Mouse (Mus musculus) left cerebral cortex, adult 11 months (tissue): ENCODE measurements around the gene Adamts18.

Experiments
- DNase-seq: peaks from one replicate; pipeline ENCODE4 v3.0.0; 2022; ENCODE audit warnings: low spot score

The Adamts18 gene

DNA sequence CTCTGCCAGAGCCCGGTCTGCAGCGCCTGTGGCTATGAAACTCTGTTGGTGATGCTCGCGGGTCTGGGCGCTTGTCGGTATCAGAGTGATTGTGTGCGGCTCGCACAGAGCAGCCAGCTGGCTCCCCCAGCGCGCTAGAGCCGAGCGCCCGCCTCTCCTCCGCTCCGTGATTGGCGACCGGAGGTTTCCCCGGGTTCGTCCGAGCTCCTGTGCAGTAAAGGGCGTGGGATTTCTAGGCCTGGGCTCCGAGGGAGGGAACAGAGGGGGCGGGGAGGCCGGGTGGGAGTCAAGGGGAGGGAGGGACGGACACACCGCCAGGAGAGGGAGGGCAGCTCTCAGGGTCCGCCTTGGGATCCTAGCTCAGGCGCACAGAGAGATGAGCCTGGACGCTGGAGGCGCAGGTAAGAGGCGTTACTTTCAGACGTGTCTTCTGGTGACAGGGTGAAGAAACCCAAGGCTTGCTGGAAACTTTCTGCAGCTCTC lies at the start of gene Adamts18:
Adamts18 (minus strand) TSS at position 86 of the 483 bp plus-strand sequence.
- DNase-seq: no peak

DNA sequence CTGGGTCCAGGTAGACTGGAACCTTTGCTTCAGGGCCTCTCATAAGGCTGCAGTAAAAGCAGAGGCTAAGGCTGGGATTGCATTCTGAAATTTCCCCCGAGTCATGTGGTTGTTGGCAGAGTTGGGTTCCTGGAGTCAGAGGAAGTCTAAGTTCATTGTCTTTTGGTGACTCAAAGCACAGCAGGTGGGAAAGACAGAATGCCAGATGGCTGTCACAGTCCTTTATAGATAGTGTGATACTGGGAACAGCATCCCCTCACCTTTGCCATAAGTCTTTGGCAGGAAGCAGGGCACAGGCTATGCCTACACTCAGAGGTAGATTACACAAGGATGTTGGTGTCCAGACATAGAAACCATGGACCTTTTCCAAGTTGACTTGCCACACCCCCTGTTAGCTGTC lies 47.9 kb upstream of the Adamts18 start:
- no peak for DNase-seq

DNA sequence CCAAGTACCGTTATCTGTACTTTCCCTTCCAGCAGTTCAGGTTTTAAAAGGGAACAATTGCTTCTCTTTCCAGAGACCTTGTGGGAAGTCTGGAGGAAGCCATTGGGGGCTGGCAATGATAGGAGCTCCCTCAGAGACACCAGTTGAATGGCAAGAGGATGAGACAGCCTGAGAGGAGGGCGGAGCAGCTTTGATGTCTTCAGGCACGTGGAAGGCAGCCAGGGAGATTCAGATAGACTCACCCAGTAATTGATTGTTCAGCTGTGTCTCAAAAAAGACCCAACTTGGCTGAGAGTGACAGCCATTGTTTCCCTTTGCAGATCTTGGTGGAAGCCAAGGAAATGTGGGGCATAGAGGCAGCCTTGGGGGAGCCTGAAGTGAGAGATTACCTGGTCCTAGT lies 42.8 kb upstream of the Adamts18 start:
- DNase-seq: no peak

DNA sequence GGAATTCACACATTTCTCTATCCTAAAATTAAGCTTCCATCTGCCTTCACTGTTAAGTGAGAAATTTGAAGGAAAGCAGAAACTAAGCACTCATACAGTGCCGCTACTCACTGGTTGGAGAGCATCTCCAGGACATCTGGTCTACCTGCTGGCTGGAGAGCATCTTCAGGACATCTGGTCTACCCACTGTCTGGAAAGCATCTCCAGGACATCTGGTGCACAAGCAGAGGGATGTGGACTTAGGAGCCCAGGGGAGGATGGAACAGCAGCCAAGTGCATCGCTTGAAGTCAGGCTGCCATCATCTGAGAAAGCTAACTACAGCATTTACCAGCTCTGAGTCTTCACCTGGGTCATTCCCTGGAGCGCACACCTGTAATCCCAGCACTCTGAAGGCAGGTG lies 38.0 kb upstream of the Adamts18 start:
- DNase-seq: no peak

DNA sequence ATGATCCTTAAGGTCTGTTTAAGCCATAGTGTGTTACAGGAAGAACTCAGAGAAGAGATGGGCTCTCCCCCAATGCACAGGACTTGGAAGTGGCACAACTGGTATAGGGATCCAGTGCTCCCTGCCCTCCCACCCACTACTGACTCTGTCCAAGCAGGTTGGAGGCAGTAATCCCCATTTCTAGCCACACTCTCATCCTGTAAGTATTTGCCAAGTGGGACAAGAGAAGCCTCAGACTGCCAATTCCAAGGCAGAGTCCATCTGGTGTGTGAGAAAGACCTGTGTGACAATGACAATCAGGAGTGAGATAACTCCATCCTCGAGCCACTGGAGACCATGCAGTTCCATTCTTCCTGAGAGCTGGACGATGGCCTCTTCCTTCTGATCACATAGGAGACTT lies 36.6 kb upstream of the Adamts18 start:
- no peak for DNase-seq

DNA sequence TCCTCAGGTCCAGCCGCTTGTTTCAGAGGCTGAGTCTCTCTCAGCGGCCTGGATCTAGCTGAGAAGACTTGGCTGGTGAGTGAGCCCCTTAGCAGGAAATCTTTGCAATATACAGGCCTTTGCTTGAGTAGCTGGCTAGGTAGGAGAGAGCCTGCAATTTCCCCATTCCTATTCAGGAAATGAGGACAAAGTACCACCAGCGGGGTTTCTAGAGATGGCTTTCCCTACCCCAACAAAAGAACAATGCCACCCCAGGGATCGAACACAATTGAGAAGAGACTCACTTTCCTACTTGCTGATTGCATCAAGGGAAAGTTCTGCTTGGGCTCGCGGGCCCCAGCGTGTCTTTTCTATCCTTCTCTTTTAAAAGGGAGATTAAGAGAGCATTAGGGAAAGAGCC lies 35.5 kb upstream of the Adamts18 start:
- DNase-seq: no peak

DNA sequence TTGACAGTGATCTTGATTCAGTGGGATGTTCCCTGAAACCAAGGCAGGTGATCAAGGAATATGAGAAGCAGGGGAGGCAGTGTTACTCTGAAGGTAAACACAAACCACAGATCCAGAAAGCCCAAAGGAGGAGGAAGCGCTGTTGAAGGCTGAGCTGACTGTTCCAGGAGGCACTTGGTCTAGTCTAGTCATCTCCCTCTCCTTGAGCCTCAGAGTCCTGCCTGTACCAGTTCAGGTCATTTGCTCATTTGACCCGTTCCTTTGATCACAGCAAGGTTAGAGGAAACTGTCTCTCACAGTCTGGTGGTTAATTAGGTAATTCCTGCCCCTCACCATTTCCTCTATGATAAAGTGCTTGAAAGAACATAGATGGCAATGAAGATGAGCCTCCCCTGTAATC lies 34.0 kb upstream of the Adamts18 start:
- no peak for DNase-seq

DNA sequence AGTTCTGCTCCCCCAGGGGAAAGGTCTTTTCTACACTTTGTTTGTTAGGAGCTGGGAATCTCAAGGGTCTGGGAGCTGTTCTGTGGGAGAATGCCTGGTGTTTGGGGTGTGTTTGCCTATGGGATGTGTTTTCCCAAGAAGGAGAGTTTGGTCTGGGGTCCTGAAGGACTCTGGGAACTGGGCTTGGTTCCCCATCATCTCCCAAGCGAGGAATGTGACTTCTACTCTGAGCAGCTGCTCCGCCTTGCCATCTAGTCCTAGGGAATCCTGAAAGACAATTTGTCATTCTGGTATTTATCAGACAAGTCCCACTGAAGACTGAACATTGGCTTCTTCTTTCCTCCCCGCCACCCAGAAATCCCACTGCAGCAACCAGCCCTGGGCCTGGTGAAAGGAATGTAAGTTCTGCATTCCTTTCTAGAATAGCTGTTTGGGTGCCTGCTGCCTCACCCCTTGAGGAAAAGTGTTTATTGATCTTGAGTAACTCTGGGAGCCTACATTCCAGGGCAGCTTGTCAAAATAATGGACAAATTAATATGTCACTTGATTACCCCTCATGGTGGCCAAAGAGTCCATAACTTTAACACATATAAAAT lies 30.0 kb upstream of the Adamts18 start:
- DNase-seq: no peak

DNA sequence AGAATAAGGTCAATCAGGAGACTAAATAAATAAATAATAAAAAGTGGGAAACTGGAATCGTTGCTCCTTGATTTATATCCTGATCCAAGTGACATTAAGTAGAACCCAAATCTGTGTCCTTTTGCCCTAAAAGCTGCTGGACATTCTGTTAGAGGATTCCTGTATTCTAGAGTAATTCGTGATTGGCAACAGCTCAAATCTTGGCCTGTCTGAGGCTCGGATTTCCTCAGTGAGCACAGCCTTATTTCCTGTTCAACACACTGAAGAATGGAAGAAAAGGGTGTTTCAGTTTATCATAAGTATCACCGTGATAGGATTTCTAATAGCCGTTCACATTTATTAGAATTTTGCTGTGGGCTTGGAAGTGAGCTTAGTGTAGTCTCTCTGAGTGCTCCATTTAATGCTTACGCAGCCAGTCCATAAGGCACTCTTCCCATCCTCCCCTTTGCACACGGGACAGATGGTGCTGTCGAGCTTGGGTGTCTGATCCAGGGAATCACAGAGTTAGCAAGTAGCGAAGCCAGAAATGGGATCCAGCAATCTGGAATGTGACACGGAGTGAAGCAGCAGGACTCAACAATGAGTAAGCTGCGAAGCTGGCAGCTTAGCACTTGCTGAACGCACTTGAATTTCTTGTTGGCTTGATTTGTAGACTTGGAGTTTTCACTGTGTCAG lies 25.0 kb upstream of the Adamts18 start:
- peak; percentile 72 for DNase-seq

DNA sequence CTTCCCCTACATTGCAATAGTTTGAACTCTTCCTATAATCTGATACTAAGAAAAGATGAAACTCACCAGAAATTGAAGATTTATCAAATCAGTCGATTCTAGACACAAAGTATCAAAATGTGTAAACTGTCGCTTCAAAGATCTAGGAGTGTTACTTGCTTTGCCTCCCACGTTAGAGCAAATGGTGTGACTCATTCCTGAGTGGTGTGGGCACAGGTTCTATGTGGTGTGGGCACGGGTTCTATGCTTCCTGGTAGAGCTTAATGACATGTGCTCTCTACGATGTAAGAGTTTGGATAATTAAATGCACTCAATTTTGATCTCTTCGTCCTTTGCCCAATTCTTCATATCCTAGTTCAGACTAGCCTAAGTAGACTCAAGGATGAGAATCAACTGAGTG lies 23.9 kb upstream of the Adamts18 start:
- DNase-seq: no peak

DNA sequence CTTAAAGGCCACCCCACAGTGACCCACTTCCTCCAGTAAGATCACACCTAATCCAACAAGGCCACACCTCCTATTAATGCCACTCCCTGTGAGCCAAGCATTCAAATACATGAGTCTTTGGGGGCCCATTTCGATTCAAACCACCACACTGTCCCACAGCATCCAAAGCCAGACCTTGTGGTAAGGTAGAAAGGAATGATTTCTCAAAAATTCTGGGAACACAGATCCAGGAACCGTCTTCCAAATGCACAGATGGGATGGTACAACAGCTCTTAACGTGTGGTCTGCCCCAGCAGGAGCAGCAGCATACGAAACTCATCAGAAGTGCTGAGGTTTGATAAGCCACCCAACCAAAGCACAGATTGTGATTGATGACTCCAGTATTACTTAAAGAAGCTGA lies 18.0 kb upstream of the Adamts18 start:
- DNase-seq: no peak

DNA sequence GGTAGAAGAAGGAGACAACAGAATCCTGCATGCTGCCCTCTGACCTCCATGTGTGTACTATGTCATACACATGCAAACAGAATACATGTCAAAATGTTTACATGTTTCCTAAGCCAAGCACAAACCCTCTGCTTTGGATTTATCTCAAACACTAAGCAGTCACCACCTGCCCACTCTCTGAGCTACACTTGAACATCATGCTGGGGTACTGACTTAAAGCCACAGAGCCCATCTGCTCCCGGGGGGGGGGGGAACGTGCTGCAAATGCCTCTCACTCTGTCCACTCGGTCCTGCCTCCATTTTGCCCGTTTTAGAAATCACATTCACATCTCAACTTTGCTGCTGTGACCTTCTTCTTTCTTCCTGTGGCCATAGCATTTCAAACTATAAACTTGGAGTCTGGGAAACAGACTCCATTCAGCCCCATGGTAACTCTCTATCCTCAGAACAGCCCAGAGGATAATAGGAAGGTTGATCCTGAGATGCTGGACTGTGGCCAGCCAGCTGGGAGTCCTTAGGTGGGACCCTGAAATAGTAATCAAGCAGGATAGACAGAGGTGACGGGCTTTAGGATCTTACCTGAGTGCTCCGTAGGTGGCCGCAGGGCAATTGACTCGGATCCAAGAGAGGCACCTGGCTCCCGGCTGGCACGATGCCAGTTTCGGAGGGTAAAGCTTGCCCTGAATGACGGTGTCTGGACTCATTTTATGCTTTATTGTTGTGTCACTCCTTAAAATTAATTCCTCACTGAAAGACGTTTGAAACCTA lies 17.0 kb upstream of the Adamts18 start:
- DNase-seq: no peak

DNA sequence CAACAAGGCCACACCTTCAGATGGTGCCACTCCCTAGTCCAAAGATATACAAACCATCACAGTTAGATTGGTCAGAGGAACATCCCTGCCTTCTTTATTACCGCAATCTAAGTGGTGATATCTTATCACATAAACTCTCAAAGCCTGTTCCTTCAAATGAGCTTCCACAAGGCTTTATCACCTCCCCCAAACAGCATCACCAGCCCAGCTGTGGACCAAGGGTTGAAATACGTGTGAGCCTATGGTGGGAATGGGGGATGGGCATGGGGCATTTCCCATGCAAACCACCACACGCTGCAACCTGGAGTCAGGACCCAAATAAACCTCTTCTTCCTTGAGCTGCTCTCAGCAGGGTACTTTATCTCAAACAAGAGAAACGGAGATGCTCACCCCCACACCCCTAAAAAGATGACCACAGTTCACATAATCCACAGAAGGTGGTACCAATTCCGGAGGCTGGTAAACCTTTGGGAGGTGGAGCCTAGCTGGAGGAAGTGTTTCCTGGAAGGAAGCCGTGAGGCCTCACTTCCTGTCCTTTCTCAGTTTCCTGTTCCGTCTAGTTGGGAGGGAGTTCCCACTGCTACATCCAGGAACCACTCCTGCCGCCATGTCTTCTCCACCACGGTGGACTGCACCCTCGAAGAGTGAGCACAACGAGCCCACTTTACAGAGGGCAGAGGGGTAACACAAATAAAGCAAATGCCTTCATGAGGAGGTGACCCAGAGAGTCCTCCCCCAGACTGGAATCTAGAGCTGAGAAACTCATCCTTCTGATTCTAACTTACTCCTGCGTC lies 11.5 kb upstream of the Adamts18 start:
- DNase-seq: no peak

DNA sequence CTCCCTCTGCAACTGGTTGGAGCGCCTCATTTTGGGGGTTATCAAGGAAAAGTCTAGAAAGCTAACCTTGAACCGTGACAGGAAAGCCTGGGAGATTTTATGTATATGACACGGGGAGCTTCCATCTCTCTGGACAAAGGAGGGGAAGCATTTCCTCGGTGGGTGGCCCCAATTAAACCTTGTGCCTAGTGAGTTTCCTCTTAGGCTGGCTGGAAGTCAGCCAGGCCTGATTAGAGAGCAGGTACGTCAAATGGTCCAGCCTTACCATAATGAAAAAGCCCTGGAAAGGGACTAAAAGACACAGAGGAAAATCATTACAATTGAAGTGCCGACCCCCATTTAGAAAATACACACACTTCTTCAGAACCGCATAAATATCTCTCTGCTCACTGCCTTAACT lies 10.3 kb upstream of the Adamts18 start:
- no peak for DNase-seq

DNA sequence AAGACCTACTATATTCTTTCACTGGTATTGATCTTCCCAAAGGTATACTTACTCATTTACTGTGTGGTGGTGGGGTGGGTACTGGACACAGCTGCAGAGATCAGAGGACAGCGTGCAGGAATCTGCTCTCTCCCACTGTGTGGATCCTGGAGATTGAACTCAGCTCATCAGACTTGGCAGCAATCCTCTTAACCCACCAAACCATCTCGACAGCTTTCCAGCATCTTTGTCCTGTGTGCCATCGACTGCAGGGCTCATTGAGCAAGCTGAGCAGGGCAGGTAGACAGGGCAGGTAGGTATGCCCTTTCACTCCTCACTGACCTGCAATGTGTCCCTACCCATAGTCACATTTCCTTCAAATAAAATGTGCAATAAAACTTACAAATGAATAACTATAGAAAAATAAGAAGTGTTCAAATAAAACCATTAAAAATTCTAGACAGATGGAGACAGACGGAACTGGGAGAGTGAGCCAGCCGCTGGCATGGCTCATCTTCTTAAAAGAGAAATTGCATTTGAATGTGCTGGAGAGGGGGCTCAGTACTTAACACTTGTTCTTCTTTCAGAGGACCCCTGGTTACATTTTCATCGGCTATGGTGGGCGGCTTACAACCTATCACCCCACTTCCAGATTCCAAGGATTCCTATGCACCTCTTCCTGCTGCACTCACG lies 6.2 kb upstream of the Adamts18 start:
- DNase-seq: no peak

DNA sequence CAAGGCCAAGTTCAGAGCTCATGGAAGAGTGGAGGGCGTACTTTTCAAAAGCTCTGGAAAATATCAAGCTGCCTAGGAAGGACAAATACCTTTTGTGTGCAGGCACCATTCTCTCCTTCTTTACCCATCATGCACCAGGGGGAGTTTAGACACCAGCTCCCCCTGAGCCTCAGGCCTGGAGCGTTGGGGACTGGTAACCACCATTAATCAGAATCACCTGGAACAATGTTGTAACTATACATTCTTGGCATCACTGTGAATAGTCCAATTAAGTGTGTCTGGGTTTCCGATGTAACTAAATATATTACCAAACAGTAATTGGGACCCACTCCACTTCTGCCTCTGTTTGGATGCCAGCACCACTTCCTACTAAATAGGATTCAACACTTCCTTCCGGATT lies 5.2 kb upstream of the Adamts18 start:
- DNase-seq: no peak

DNA sequence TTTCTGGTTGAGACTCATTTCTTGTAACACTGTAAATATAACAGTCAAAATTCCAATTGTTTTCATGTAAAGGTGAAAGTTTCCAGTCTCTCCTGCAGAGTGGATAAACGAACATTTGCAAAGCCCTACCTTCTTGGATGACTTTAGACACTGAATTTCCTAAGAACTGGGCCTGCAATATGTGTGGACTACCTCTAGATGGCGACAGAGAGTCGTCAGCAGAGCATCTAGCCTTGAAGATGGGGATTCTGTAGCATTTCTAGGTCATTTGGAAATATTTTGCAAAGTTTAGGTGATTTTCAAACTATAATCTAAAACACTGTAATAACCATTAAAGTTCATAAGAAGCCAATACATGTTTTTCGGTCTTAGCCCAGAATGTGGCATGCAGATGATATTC lies 3.1 kb upstream of the Adamts18 start:
- no peak for DNase-seq

DNA sequence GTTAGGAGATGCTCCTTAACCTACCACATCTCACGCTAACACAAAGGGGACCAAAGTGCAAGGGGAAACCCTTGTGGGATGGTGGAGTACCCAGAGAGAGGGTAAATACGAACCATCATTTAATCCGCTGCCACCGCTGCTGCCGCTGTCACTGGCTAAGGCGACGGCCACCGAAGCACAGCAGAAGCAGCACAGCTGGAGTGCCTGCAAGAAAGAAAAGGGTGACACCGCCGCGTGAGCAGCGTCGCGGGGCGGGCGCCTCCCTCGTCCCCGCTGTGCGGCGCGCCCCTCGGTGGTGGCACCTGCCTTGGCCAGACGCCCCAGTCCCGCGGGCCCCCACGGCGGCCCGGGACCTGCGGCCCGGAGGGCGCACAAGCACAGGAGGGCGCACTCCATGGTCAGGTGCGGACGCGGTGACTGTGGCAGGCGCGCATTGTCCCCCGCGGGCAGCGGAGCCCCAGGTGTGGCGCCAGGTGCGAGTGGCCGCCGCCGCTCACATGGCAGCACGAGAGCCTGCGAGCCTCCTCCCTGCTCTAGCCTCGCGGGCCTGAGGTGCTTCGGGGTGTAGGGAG lies 371 bp downstream of the Adamts18 start:
- DNase-seq: no peak

DNA sequence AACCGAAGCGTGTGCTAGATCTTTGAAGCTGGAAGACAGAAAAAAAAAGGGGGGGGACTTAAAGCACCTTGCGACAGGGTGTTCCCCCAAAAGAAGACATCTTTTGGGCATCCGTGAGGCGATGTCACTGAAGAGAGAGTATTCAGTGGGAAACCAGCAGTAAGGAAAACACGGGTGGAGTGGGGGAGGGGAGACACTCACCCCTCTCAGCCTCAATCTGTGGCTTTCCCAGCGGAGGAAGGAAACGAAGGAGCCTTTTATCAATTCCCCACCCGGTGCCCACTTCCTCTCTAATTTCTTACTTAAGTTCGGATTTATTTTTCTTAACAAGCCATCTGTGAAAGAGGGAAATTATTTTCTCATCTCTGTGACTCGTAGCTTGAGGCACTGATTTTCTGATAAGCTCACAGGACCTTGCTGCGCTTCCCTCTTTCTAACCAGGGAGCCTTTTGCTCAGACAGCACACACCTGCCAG lies 895 bp downstream of the Adamts18 start:
- no peak for DNase-seq

DNA sequence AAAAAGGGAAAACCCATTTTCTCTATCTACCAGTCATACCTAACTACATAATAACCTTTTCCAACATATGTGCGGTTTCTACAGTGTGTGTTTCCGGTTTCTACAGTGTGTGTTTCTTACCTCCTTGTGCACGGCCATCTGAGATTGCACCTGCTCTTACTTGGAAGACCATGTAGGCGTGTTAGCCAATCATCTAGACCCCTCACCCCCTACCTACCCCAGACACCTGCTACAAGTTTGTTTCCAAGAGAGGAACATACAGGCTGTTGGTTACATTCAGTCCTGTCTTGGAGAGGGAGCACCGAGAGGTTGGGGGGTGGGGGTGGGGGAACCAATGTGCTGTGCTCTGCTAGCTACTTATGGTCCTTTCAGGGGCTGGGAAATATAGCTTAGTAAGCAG lies 1.9 kb downstream of the Adamts18 start:
- no peak for DNase-seq

DNA sequence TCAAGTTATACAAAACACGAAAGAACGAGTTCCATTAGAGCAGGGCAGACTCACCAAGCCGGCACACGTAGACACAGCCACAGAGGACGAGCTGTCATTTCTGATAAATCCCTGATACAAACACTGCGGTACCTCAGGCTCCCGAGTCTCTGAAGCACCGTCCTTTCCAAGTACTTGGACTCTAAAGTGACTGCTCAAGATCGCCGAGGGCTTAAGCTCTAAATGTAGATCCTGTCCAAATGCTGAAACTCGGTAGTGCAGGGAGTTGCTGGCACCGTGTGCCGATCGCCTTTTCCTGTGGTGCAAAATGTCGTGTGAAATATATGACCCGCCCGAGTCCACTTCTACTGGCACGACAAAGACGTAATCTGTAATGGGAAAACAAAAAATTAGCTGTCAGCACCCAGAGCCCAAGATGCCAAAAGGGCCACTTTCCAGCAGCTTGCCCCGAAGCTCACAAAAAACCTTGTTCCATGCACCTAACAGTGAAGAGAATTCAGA lies 3.7 kb downstream of the Adamts18 start:
- no peak for DNase-seq
